Mouse (Mus musculus) frontal cortex, adult 2 months (tissue): ENCODE data around the gene Gpatch8. TPM values are rescaled to one million over a fixed set of nuclear protein-coding genes. Genes with fewer than 3 reads are reported as not detected.
A peak's percentile ranks its signal among the peaks of the same experiment; 100 is the strongest.

Experiments
- DNase-seq, 2 experiments: peaks; one replicate each; pipeline ENCODE4 v3.0.0; 2022; ENCODE audit warnings: low spot score in 1 of 2; ENCODE audit errors: extremely low spot score in 1 of 2
- polyA plus RNA-seq: library from polyadenylated mRNA; depleted of rRNA; stranded (reverse); fragments of >200 nt; gene quantifications from 2 replicates; pipeline ENCODE4 v1.2.3, GENCODE M21; 2012; rRNA removed

The Gpatch8 gene
- polyA plus RNA-seq, 1 experiment, result 61.7 TPM

DNA sequence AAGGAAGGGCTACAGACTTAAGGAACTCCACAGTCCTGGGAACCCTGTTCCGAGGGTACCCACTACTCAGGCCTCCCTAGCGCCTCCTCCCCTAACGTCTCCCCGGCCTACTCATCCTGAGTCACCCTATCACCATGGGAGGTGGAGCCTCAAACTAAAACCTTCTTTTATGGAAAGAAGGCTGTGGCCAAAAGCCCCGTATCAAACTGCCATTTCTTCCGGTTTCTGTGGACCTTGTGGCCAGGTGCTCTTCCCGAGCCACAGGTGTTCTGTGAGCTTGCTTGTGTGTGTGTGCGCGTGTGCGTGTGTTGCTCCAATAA lies 119.8 kb downstream of the Gpatch8 start:
- no peak for DNase-seq

DNA sequence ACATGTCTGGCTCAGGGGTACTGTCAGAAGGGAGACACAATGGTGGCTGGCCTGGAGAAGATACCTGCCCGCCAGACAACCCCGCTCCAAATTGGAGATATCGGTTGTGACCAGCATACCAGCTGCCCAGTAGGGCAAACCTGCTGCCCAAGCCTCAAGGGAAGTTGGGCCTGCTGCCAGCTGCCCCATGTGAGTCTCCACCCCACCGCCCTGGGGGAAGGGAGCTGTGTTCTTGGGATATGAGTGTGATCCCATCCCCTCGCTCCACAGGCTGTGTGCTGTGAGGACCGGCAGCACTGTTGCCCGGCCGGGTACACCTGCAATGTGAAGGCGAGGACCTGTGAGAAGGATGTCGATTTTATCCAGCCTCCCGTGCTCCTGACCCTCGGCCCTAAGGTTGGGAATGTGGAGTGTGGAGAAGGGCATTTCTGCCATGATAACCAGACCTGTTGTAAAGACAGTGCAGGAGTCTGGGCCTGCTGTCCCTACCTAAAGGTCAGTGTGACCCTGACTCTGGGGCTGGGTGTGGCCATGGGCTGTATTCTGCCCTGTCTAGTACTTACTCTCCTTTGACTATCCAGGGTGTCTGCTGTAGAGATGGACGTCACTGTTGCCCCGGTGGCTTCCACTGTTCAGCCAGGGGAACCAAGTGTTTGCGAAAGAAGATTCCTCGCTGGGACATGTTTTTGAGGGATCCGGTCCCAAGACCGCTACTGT lies 120.3 kb downstream of the Gpatch8 start:
- no peak for DNase-seq

DNA sequence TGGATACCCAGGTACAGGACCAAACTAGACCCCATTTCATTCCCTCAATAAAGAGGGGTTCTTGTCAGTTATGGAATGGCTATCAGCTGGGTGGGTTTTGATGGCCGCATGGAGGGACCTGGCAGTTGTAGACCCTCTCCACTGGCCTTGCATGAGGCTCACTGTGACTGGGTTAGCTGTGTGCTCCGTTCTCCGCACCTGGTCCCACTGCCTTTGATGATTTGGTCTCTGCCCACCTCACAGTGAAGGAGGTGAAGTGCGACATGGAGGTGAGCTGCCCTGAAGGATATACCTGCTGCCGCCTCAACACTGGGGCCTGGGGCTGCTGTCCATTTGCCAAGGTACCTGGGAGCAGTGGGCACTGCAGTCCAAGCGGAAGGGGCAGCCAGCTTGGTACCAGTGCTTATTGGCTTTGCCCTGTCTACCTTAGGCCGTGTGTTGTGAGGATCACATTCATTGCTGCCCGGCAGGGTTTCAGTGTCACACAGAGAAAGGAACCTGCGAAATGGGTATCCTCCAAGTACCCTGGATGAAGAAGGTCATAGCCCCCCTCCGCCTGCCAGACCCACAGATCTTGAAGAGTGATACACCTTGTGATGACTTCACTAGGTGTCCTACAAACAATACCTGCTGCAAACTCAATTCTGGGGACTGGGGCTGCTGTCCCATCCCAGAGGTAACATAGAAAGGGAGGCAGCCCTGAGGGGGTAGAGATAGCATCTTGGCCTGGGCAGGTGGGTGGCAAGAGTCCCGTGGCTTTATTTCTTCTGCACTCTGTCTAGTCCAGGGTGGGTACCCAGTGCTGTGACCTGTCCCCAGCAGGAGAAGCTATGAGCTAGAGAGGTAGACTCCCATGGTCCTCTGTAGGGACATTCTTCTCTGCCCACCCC lies 121.1 kb downstream of the Gpatch8 start:
- no peak for DNase-seq

DNA sequence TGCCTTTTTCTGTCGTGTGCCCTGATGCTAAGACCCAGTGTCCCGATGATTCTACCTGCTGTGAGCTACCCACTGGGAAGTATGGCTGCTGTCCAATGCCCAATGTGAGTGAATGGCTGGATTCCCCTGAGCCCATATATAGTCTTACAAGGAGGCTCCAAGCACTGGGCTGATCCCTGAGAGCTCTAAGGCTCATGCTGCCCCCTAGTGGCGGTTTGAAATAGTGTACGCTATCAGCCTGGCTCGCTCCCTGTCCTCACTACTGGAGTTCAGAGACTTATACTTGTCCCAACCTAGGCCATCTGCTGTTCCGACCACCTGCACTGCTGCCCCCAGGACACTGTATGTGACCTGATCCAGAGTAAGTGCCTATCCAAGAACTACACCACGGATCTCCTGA lies 121.8 kb downstream of the Gpatch8 start:
- DNase-seq, result peak in 1 of 2 experiments; percentile 97

DNA sequence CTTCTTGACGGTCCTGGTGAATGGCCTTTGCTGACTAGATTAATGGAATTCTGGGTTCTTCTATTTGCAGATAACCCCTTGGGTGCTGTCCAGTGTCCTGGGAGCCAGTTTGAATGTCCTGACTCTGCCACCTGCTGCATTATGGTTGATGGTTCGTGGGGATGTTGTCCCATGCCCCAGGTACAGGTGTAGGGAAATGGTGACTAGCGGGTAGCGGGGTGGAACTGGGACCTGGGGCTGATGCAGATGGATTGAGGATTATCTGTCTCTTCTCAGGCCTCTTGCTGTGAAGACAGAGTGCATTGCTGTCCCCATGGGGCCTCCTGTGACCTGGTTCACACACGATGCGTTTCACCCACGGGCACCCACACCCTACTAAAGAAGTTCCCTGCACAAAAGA lies 122.3 kb downstream of the Gpatch8 start:
- DNase-seq, result no peak

DNA sequence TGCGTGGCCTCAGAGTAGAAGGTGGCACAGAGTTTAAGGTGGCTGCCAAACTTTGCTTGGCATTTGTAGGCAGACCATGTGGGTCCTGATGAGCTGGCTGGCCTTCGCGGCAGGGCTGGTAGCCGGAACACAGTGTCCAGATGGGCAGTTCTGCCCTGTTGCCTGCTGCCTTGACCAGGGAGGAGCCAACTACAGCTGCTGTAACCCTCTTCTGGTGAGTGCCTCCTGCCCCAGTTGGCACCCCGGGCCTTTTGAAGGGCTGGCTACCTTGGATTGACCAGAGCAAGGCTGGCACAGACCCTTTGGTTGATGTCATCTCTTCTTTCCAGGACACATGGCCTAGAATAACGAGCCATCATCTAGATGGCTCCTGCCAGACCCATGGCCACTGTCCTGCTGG lies 123.3 kb downstream of the Gpatch8 start:
- DNase-seq, result no peak

DNA sequence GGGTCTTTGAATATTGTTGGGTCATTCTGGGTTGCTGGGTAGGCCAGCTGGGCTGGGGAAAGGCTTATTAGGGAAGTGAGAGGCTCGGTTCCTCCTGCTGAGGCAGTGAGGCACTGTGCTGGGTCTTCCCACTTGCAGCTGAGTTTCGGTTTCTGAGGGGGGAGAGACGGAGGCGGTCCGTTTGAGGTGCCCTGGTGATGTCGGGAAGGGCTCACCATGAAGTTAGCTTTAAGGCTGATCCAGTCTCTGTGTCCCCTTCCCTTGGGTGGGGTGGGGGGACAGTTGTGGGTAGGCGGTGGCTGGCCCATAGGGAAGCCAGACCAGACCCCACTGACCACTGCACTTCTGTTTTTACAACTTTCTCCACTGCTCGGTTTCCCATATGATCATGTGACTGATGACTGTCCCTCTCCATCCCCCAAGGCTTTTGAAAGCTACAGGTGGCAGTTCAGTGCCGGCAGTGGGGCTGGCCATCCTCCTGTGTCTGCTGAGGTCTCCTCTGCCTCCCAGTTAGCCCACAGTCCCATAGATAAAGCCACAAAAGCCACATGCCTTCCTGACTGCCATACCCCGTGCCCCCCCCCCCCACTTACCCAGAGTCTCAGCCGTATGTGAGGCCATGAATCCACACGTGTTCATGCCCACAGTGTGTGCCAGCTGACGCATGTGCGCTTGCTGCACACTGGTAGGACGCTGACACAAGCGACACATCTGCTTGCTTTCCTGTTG lies 123.9 kb downstream of the Gpatch8 start:
- no peak for DNase-seq

DNA sequence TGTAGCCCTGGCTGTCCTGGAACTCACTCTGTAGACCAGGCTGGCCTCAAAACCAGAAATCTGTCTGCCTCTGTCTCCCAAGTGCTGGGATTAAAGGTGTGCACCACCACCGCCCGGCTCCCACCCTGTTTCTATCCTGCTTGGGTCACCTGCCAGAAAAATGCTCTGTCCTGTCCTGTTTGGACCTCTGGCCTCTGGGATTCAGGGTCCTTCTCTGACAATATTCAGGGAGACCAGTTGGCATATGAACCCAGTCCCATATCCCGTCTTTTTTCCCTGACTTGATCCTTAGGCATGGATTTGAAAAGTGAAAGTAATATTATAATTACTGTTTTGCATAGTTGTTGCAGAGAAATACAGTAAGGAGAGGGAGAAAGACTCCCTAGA lies 124.5 kb downstream of the Gpatch8 start:
- DNase-seq, result no peak

DNA sequence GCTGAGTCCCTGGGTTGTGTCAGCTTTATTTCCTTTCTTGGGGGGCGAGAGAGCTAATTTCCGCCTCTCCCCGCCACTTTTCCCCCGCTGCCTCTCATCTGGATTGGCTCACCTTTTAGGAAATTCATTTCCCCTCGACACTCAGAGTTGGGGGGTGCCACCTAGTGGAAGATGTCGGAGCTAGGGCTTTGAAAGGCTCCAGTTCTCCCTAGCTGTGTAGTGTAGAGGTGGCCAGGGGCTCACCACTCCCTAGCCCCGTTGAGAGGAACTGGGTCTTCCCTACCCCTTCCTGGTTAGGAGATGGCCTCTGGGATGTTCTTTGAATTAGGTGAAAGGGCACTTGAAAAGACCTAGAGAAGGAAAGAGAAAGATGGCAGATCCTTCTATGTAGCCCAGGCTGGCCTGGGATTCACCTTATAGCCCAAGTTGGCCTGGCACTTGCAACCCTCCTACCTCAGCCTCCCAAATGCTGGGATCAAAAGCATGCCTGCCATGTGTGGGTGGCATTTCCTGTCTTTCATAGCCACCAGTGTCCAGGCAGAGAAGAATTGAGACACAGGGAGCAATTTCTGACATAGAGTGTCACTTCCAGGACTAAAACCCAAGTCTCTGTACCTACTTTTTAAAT lies 125.1 kb downstream of the Gpatch8 start:
- DNase-seq, result peak in 1 of 2 experiments; percentile 92

DNA sequence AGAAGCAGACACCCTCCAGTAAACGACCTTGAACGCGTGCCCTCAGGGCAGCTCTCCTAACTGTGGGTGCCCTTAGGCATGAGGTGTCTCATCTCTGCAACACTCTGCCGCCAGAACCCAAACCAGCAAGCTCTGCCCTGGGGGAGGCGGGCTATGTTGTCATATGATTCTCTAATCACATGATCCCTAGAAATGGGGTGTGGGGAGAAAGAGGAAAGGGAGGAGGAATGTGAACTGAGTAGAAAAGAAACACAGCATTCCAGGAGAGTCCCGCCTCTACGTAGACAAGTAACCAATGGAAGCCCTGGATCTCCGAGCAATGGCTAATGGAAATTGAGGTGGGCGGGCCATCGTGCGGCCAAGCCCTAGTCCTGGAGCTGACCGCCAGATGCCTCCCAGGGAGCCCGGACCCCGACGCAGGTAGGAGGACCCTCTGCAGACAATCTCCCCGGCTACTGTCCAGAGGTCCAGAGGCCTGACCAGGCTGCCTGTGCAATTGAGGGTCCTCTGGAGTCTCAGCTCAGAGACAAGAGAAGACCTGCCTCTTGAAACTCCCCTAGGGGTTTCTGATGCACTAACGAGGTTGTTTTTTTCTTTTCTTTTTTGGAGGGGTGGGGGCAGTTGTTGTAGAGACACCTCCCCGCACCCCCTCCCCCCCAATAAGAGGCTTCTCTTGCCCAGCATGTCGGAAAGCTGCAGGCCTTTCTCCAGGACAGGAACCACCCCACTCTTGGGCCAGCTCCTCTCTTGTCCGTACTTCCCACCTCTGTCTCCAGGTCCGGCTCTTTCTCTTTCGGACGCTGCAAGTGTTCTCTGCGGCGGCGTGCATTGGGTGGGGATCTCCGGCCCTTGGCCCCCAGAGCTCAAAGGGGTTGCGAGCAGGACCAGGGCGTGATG lies 125.8 kb downstream of the Gpatch8 start, which contains the start of gene Grn:
TSS of gene Grn (plus strand) at position 195 of the 897 bp plus-strand sequence.
- peak; percentile 96 to 97 for DNase-seq

DNA sequence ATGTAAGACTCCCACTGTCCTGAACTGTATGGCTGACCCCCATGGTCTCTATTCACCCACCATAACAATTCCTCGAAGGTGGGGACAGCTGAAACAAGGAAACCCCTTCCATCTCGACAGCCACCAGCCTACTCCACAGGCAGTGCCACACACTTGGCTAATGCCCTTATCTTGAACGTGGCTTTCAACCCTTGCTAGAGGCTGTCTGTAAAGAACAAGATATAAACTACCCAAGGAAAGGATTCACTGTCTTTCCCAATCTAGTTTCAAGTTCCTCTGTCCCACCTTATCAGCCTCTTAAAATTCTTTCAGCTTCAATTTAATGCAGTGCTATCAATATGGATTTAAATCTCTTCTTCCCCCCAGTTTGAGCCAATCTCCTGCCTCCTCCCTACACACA lies 126.6 kb downstream of the Gpatch8 start:
- DNase-seq, result no peak

DNA sequence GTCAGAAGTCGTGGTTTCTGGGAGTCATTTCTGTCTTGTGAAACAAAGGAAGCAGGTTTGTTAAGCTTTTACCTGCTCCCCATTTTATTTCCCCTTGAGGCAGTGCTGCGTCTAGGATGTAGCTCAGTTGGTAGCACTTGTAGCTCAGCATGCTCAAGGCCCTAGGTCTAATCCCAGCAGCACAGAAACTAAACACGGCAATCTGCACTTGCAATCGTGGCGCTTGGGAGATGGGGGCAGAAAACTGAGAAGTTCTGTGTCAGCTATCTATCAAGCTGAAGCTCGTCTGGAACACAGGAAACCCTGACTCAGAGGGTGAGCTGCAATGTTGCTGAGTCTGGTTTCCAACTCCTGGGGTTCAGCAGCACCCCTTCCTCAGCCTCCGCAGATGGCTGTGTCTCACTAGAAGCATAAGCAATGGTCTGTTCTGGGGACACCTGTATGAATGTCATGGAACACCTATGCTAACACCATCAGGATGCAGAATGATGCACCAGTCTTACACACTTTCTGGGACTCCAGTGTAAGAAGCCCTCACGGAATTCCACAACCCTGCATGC lies 127.1 kb downstream of the Gpatch8 start:
- no peak for DNase-seq

Other genes with a start within 250 kb of the Gpatch8 start
- gene Ubtf, start 236.7 kb downstream of the Gpatch8 start, polyA plus RNA-seq, result 96.7 and 99.3 TPM in 2 replicates
- 0.48 and 0.60 TPM in 2 replicates for gene Slc4a1, start 190.2 kb downstream of the Gpatch8 start, polyA plus RNA-seq
- 538 and 540 TPM in 2 replicates for gene Rundc3a, start 163.0 kb downstream of the Gpatch8 start, polyA plus RNA-seq
- gene Slc25a39, start 148.4 kb downstream of the Gpatch8 start, polyA plus RNA-seq, result 82.9 and 90.8 TPM in 2 replicates
- gene Grn, start 126.1 kb downstream of the Gpatch8 start, polyA plus RNA-seq, result 70.9 and 78.2 TPM in 2 replicates
- gene Fam171a2, start 108.7 kb downstream of the Gpatch8 start, polyA plus RNA-seq, result 69.6 and 70.0 TPM in 2 replicates
- 4.5 and 5.3 TPM in 2 replicates for gene Itga2b, start 86.3 kb downstream of the Gpatch8 start, polyA plus RNA-seq
- 6.2 and 6.6 TPM in 2 replicates for gene Gm11627, start 23.1 kb upstream of the Gpatch8 start, polyA plus RNA-seq
- gene Fzd2, start 48.0 kb upstream of the Gpatch8 start, polyA plus RNA-seq, result 12.1 and 13.3 TPM in 2 replicates
- 0.02 TPM in 1 of 2 replicates, not detected in the other for gene Meioc, start 107.3 kb upstream of the Gpatch8 start, polyA plus RNA-seq
- 18.3 and 24.0 TPM in 2 replicates for gene Ccdc43, start 141.4 kb upstream of the Gpatch8 start, polyA plus RNA-seq
- 83.8 and 92.2 TPM in 2 replicates for gene Adam11, start 205.0 kb upstream of the Gpatch8 start, polyA plus RNA-seq